Mouse (Mus musculus): ENCODE data around the gene Zc3h6.

Gene Zc3h6

GRCm38 (mm10) chr2:129066326-129066725 is 99.1 kb downstream of the Zc3h6 start:
- in situ Hi-C loops (cut with MboI; ENCODE audit: low pct_unique_long_range_greater_than_20kb in 1 of 2, low sequenced_read_pairs in 2 of 2, unreplicated experiment in 1 of 2): loop anchor here in 1 of 2 experiments (25.0 kb wide), 1 partner anchor 379 kb away; the partner anchor contains the start of genes Anapc1 and Mertk

All from mouse embryonic stem cell (cell line).